Mouse (Mus musculus): ENCODE data around the gene Clcc1. TPM values are rescaled to one million over a fixed set of nuclear protein-coding genes. Genes with fewer than 3 reads are reported as not detected.
A peak's percentile ranks its signal among the peaks of the same experiment; 100 is the strongest.
"Not testable (repeated sequence)": the region's sequence is repeated elsewhere in the genome, so short reads cannot be mapped to it uniquely, and the experiment has no call there.

The Clcc1 gene
- total RNA-seq (2021), result 10 to 100 TPM; 32.0 to 32.5 TPM
- long read RNA-seq, experiment 1, transcript Clcc1-202 (12 exons, 2,043 nt), result major isoform, 6 of 30 reads
- long read RNA-seq, experiment 1, partial matches to known transcripts, result 2 of 30 reads
- long read RNA-seq, experiment 1, other reads (novel, unspliced or antisense), result 22 of 30 reads
- long read RNA-seq, experiment 2, transcript Clcc1-202 (12 exons, 2,043 nt), result major isoform, 14 of 54 reads
- long read RNA-seq, experiment 2, partial matches to known transcripts, result 2 of 54 reads
- long read RNA-seq, experiment 2, other reads (novel, unspliced or antisense), result 38 of 54 reads

DNA sequence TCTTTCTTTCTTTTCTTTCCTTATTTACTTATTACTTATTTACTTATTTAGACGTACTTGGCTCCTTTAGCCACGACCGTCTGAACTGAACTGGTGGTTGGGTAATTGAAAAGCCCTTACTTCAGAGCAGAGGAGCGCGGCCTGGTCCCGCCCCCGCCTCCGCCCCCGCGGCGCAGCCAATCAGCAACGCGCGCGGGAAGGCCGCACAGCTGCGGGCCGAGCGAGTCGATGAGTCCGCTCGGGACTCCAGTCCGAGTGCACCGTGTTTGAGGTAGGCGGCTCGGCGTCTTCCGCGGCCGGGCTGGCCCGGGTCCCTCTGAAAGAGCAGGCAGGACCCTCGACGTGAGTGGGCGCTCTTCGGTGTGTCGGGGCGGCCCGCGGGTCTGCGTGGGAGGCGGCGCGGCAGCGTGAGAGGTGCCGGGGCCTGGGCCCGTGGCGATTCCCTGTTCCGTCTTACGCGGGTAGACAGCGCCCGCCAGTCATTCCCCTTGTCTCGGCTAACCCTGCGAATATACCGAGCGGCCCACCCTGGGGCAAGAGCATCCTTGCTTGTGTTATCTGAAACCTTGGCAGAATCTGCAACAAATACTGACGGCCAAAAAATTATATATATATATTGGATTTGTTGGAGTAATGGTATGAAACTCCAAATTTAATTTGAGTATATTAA lies at the start of gene Clcc1:
Clcc1 (plus strand) TSS at position 204 of the 670 bp plus-strand sequence.
- peak; percentile 97 for DNase-seq

DNA sequence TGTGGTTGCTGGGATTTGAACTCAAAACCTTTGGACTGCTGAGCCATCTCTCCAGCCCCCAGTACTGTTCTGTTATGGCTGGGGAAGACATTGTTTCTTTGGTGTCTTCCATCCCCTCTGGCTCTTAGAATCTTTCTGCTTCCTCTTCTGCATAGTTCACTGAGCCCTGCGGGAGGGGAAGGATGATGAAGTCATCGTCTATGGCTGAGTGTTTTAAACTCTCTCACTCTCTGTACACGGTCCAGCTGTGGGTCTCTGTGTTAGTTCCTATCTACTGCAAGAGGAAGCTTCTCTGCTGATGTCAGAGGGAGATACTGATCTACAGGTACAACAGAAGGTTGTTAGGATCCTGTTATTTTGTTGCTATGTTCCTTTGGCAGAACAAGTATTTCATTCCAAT lies 44.8 kb upstream of the Clcc1 start:
- no peak for DNase-seq

DNA sequence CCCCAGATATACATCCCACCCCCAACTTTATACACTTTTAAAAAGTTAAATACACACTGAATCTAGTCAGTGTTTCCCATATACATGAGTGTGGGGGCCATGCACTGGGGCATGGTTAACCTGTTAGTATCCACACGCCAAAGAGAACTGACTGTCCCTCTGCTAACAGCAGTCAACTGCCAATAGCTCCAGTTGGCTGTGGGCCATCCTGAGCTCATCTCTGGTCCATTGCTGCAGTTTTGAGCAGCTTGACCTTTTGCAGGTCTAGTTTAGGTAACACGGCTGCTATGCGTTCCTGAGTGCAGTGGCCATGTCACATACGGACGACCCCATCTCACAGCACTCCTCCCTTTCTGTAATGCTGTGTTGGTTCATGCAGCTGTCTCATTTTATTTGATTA lies 19.0 kb upstream of the Clcc1 start:
- DNase-seq, result no peak

DNA sequence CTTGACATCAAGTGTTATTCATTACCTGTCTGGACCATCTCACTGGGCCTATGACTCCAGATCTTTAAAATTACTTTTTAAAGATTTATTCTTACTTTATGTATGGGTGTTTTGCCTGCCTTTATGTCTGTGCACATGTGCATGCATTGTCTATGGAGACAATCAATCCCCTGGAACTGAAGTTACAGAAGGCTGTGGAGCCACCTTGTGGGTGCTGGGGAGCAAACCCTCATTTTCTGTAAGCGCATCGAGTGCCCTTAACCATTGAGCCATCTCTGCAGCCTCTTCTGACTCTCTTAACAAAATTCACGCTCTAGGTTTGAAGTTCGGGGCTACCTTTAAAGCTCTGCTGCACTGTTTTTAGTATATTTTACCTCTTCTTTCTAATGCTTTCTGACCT lies 14.3 kb upstream of the Clcc1 start:
- no peak for DNase-seq

DNA sequence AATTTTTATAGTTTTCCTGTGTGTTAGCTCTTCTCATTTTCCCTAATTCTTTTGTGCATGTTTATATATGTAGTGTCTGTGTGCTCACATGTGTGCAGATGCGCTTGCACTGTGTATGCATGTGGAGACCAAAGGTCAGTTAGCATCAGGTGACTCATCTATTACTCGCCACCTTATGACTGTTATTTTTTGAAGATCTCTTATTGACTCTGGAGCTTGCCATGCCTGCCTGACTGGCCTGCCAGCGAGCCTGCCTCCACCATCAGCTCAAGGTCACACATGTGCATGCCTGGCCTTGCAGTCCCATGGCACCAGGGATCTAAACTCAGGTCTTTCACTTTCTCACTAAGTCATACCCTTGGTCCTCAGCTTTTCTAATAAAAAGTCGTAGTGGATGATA lies 12.7 kb upstream of the Clcc1 start:
- no peak for DNase-seq

DNA sequence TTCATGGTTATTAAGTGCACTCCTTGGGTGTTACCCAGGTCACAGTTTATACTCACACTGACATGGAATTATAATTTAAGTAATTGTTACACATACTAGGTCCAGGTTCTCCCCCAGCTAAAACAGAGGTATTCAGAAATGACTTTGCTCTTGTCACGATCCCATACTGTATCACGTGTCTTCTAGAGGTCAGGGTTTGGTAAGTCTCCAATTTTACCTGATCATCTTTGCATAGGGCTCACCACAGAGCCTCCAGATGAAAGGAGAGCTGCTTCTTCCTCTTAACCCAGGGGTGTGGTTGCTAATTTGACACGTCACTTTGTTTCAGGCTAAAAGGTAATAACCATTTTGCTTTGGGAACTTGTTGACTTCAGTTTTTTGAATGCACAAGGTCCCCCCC lies 8.9 kb upstream of the Clcc1 start:
- DNase-seq, result no peak

DNA sequence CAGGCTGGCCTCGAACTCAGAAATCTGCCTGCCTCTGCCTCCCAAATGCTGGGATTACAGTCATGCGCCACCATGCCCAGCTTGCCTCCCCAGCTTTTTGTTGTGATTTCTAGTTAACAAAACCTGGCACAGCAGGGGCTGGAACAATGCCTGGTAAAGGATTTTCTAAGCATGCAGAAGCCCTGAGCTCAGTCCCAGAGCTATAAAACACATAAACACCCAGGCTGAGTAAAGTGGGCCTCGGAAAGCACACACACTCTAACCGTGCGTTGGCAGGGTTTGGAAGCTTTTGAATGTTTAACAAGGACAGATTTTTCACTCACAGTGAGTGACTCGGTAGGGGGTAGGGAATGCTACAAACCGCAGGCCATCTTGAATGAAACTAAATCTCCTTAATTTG lies 7.7 kb upstream of the Clcc1 start:
- DNase-seq, result no peak

DNA sequence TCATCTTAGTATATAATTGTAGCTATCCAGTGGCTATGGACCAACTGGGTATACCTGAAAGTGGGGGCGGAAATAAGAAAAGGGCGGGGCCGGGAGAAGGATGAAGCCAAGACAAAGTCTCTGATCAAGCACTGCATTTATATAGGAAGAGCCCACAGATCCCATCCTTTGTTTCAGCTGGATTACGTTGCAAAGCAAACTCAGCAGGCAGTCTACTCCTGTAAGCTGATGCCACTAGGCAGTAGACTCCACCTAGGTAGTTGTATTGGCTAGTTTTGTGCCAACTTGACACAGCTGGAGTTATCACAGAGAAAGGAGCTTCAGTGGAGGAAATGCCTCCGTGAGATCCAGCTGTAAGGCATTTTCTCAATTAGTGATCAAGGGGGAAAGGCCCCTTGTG lies 6.0 kb upstream of the Clcc1 start:
- DNase-seq, result not testable (repeated sequence)

DNA sequence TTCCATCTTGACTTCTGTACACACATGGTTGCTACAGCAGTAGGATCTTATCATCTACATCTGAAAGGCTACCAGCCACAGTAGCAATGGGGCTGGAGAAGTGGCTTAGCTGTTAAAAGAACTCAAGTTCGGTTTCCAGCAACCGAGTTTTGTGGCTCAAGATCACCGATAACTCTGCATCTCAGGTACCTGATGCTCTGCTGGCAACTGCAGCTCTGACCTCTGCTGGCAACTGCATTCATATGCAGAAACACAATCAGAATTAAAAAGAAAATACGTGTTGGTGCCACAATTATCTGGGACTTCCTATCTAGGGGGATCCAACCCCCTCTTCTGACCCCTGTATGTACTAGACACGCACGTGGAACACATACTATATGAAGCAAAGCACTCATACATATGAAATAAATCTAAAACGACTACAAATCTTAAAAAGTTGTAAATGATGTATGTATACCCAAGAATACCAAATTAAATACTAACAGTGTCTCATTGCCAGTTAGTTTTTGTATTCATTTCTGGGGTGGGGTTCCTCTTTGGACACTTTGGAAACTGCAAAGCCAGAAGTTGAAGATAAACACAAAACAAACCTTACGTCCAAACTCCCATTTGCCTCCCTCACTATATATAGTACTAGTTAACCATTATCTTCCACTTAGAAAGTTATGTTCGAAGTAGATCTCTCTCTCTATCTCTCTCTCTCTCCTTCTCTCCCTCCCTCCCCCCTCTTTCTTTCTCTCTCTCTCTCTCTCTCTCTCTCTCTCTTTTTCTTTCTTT lies 659 bp upstream of the Clcc1 start:
- no peak for DNase-seq

DNA sequence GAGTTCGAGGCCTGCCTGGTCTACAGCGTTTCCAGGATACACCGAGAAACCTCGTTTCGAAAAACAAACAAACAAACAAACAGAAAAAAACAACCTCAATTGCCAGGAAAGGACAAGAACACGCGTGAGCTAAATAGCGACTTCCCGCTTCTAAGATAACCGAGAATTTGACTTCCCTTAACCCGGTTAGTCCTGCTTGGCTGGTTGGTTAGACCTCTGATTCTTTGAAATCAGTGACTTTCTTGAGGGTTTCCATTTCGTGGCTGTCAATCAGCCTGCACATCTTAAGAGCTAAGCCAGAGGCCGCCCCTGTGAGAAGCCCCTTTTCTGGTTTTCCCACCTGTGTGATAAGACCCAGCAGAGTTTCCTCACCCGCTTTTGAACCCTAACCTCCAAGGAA lies 853 bp downstream of the Clcc1 start:
- no peak for DNase-seq

DNA sequence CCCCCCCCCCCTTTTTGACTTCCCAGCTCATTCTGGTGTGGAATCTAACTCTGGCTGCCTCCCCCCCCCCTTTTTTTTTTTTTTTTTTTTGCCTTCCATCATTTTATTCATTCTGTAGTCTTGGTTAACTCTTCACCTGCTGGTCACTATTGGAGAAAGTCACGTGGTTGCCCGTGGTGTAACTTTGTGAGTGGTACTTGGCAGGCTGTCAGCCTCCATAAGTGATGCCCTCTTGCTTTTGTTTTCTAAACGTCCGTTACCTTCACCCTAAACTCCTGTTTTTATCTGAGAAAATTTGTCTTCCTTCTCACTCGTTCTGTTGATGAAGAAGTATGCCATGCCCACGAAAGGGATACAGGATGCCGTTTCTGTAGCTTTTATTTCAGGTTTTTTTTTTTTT lies 1.8 kb downstream of the Clcc1 start:
- DNase-seq, result no peak

DNA sequence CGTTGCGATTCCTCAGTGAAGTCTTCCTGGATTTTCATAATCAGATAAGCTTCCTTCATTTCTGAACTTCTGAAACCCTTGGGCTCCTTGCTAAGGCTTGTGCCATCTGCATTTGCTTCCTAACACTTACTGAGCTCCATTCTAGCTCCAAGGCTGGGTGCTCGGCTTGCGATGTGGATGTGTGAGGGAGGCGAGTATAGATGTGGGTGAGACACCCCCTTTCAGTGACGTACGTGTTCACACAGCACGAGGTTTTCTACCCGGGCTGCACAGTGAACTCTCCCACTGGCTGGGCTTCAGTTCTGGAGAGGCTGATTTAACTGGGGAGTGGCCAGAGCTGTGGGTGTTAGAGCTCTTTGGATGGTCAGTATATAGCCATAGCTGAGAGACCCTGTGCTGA lies 4.9 kb downstream of the Clcc1 start:
- no peak for DNase-seq

DNA sequence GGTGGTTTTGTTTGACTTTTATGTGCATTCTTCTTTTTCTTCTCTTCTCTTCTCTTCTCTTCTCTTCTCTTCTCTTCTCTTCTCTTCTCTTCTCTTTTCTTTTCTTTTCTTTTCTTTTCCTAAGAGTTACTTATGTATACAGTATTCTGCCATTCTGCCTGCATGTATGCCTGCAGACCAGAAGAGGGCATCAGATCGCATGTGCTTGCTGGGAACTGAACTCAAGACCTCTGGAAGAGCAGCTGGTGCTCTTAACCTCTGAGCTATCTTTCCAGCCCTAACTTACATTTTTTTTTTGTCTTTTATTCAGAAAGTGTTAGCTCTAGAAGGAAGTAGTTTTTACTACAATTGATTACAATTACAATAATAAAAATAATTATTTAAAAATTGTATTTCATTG lies 7.2 kb downstream of the Clcc1 start:
- DNase-seq, result no peak

DNA sequence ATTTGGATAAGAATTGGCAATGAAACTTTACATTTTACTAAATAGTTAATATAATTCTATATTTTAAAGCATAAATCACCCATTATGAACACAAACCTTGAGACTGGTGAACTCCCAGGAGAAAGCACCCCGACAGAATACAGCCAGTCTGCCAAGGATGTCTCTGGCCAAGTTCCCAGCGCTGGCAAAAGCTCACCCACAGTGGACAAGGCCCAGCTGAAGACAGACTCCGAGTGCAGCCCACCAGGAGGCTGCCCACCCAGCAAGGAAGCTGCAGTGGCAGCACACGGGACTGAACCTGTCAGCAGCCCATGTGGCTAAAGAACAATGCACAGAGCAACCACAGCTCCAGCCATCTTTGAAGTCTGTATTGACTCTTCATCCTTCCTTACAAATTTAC lies 22.9 kb downstream of the Clcc1 start:
- no peak for DNase-seq

DNA sequence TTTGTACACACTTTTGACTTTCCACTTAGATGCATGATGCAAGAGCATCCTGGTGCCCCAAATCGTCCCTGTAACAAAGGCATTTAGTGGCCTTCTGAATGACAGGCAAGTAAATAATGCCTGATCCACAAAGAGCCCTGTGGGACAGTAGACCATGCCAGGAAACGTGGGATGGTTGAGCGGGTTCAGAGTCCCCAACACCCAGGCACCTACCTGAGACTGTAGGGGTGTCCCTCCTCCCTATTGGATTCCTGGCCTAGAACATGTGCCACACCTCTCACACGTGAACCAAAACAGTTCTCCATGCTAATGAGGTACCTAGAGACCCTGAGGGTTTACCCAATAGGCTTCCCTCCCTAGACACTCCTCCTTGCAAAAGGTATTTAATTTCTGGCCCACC lies 27.3 kb downstream of the Clcc1 start:
- DNase-seq, result no peak

DNA sequence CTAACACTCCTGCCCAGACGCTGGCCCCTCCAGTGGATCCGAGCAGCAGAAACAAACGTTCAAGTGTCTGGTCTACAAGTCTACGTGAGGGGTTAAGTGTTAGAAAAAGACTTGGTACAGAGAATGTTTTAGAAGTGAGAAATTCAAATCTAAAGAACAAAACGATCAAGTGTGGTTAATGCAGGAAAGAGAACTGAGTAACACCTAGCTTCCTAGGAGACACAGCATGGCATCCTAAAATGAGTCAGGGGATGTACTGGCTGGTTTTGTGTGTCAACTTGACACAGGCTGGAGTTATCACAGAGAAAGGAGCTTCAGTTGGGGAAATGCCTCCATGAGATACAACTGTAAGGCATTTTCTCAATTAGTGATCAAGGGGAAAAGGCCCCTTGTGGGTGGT lies 29.9 kb downstream of the Clcc1 start:
- DNase-seq, result not testable (repeated sequence)

DNA sequence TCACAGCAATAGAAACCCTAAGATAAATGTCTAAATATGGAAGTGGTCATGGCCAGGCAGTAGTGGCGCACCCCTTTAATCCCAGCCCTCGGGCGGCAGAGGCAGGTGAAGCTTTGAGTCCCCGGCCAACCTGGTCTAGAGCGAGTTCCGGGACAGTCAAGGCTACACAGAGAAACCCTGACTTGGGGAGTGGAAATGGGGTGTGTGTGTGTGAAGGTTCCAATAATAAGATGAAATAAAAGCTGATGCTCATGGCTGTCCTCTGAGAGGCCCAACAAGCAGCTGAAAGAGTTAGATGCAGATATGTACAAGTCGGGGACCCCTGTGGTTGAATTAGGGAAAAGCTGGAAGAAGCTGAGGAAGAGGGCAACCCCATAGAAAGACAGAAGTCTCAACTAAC lies 32.0 kb downstream of the Clcc1 start:
- no peak for DNase-seq

DNA sequence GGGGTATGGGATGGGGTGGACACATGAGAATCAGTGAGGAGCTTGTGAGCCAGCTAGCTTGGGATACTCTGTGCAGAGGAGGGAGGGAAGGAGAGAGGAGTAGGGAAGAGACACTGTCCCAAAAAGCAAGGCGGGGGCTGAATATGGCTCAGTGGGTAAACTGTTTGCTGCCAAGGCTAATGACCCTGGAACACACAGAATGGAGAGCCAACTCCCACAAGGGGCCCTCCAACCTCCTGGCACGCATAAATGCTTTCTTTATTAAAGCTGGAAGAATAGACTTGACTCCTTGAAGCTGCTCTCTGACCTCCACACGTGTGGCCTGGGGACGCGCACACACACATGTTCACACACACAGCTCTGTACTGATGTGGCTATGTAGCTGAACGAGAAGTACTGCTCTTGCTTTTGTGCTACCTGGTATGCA lies 35.3 kb downstream of the Clcc1 start:
- DNase-seq, result peak; percentile 19

DNA sequence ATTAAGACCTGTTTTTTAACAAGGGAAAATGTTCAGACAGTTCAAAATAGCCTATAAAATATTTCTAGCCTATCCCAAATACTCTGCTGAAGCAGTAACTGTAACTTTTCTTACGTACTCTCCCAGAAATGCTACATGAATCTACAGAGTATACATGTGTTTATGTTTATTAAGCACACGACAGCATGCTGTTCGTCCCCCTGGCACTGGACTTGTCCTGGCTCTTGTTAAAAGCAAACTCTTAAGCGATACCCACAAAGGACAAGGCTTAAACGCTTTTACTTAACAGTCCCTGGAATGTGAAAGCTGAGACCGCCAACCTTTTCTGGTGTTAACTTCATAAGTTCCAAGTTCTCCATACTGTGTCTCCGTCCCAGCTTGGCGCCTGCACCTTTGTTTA lies 35.7 kb downstream of the Clcc1 start:
- DNase-seq, result no peak

DNA sequence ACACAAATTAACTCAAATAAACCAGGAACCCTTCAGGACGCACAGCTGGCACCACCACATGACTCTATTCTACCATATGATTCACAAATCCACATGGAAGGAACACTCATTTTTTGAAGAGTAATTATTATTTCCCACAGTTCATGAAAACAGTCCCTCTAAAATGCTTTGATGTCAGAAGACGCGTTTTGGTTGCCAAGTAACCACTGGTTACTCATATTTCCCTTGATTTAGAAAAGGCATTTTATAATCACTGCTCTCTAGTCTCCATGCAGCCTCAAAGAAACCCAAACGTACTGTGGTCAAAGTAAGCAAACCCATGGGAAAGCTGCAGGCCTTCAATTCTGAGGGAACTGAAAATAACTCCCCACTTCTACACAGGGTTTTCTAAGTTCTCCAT lies 36.3 kb downstream of the Clcc1 start:
- DNase-seq, result no peak

DNA sequence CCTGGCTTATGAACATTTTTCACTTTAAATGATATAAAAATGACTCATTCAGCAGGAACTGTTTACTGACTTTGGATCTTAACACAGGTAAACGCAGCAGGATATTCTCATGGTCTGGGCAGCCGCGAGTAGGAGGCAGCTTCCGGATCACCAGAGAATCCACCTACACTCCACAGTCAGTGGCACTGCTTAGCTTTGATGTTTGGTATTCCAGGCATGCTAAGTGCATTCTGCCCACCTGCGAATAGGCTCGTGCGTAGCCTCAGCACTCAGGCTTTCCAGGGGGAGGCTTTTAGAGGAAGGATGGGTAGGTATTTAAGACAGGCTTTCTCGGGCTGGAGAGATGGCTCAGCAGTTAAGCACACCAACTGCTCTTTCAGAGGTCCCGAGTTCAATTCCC lies 40.6 kb downstream of the Clcc1 start:
- no peak for DNase-seq

DNA sequence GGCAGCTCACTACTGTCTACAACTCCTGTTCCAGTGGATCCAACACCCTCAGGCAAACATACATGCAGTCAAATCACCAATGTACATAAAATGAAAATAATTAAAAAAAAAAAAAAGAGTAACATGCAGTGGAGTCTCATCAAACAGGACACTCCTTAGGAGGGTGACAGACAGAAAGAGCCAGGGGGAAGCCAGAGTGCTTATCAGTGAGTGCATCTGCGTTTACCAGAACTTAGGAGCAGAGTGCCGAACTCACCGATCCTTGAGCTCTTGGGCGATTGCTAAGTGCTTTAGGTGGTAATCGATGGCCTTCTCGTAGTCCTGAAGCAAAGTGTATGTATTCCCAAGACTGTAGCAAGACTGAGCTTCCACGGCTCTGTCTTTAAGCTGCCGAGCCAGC lies 44.9 kb downstream of the Clcc1 start:
- DNase-seq, result no peak

DNA sequence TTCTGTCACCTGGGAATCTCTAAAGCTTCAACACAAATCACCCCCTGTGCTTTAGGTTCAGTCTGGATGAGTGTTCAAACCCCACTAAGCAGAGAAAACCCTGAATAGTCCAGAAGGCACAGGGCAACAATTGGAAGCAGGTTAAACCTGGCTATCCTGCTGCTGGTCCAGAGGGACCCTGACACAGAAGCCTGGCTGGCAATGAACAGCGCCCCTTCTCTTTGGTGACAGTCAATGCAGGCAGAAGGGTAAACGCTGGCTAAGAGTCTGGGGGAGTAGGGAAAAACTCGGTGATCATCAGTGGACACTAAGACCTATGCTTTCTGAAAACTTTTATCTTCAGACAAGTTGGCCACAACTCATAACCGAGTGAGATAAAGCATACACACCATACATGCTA lies 46.1 kb downstream of the Clcc1 start:
- DNase-seq, result no peak

DNA sequence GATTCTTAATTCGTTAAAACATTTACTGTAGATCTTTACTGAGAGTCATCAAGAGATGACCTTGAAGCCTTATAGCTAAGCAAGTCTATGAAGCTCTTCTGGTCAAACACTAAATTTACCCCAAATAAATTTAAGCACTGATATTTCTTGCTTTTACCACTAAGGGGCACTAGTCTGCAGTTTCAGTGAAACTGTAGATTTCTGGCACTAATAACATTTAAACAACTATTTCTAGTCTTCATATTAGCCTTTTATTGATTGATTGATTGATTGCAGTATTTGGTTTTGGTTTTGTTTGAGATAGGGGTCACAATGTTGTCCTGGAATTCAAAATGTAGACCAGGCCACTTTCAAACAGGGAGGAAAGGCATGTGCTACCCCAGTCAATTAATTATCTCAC lies 47.5 kb downstream of the Clcc1 start:
- no peak for DNase-seq

Measured in gastrocnemius, postnatal 25 days (tissue).